Mouse (Mus musculus): ENCODE results near the gene D630045J12Rik.

- no peak for TF ChIP-seq CTCF (IDR thresholded peaks at IDR 0.05; ENCODE audit: extremely low read depth, insufficient read length, insufficient replicate concordance, low read depth, low read length)
- no peak for TF ChIP-seq POLR2A (IDR thresholded peaks at IDR 0.05; ENCODE audit: low read depth, low read length)
Measured at GRCm38 (mm10) chr6:38149483-38149882, 104.3 kb downstream of the D630045J12Rik start.

Measured in small intestine, adult 2 months (tissue).